Mouse (Mus musculus): ENCODE data around the gene H2al1h. TPM values are rescaled to one million over a fixed set of nuclear protein-coding genes. Genes with fewer than 3 reads are reported as not detected.
"Not testable (repeated sequence)": the region's sequence is repeated elsewhere in the genome, so short reads cannot be mapped to it uniquely, and the experiment has no call there.

Gene H2al1h
- polyA plus RNA-seq (2012; rRNA removed): not detected in 2 replicates

GRCm38 (mm10) chrX:11321192-11321591 is at the start of gene H2al1h:
Gene H2al1h (plus strand): TSS chrX:11321492.
- WGBS: no CpG with 5 or more reads among the region's 6 CpGs
- DNase-seq; H3K27me3 ChIP-seq (ENCODE audit: control insufficient read depth, insufficient read depth, low read length): not testable (repeated sequence)

DNA sequence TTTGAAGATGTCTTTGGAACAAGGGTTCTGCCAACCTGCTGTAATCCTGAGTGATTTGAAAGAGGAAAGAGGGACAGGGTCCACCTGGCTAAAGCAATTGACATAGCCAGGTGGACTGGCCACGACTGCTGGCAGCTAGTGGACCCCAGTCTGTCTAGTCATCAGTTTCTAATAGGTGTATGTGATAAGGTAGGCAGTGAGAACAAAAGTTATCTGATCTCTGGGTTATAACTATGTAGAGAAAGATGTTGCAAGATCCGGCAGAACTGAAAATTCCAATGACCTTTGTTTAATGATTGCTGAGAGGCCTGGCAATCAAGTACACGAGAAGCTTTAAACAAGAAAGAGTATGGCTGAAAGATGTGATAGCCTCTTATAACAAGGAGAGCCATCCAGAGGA is 48.1 kb upstream of the H2al1h start:
- Histone ChIP-seq H3K4me1 (ENCODE audit: control insufficient read depth, insufficient read depth, low read length) (no peaks in the 10 kb centered on the region), H3K27me3 (ENCODE audit: control insufficient read depth, insufficient read depth, low read length) (no peaks in the 10 kb centered on the region), H3K4me3 (replicated peaks; ENCODE audit: insufficient read depth, low read depth, low read length) (no peak overlapping the region), H3K27ac (ENCODE audit: insufficient read depth, low read length) (no peak overlapping the region)
- 85% methylated on average over 3 of the region's 3 CpGs for WGBS
- DNase-seq: no peak
- TF ChIP-seq CTCF (IDR thresholded peaks at IDR 0.05; ENCODE audit: borderline replicate concordance, insufficient read depth, low read depth, low read length) (no peak), POLR2A (IDR thresholded peaks at IDR 0.05; ENCODE audit: borderline replicate concordance, insufficient read depth, low read length) (no peak)

More at GRCm38 (mm10) chrX:11321192-11321591, at the start of gene H2al1h:
- not testable (repeated sequence) for H3K27ac ChIP-seq (ENCODE audit: insufficient read depth, low read length); H3K4me1 ChIP-seq (ENCODE audit: control insufficient read depth, insufficient read depth, low read length); H3K4me3 ChIP-seq (replicated peaks; ENCODE audit: insufficient read depth, low read depth, low read length)

- TF ChIP-seq POLR2A (IDR thresholded peaks at IDR 0.05; ENCODE audit: borderline replicate concordance, insufficient read depth, low read length): no peak
- no peak for TF ChIP-seq CTCF (IDR thresholded peaks at IDR 0.05; ENCODE audit: borderline replicate concordance, insufficient read depth, low read depth, low read length)
- Histone ChIP-seq H3K4me1 (ENCODE audit: control insufficient read depth, insufficient read depth, low read length) (no peaks in the 10 kb centered on the region), H3K27ac (ENCODE audit: insufficient read depth, low read length) (no peak overlapping the region), H3K4me3 (replicated peaks; ENCODE audit: insufficient read depth, low read depth, low read length) (no peak overlapping the region), H3K27me3 (ENCODE audit: control insufficient read depth, insufficient read depth, low read length) (no peaks in the 10 kb centered on the region)
- WGBS: 68% methylated on average over 6 of the region's 6 CpGs
- DNase-seq: no peak
Measured at GRCm38 (mm10) chrX:11277083-11277482, 44.2 kb upstream of the H2al1h start.

GRCm38 (mm10) chrX:11280741-11281140 is 40.6 kb upstream of the H2al1h start:
- Histone ChIP-seq H3K27ac (ENCODE audit: insufficient read depth, low read length) (no peak overlapping the region), H3K27me3 (ENCODE audit: control insufficient read depth, insufficient read depth, low read length) (no peaks in the 10 kb centered on the region), H3K4me1 (ENCODE audit: control insufficient read depth, insufficient read depth, low read length) (no peaks in the 10 kb centered on the region), H3K4me3 (replicated peaks; ENCODE audit: insufficient read depth, low read depth, low read length) (no peak overlapping the region)
- no peak for DNase-seq
- WGBS: 27% methylated on average over 2 of the region's 2 CpGs
- TF ChIP-seq POLR2A (IDR thresholded peaks at IDR 0.05; ENCODE audit: borderline replicate concordance, insufficient read depth, low read length) (no peak), CTCF (IDR thresholded peaks at IDR 0.05; ENCODE audit: borderline replicate concordance, insufficient read depth, low read depth, low read length) (no peak)

GRCm38 (mm10) chrX:11288306-11288882 is 32.9 kb upstream of the H2al1h start:
- 68% methylated on average over 14 of the region's 14 CpGs for WGBS
- no peak overlapping the region for H3K4me3 ChIP-seq (replicated peaks; ENCODE audit: insufficient read depth, low read depth, low read length)
- no peaks in the 10 kb centered on the region for H3K4me1 ChIP-seq (ENCODE audit: control insufficient read depth, insufficient read depth, low read length)
- TF ChIP-seq CTCF (IDR thresholded peaks at IDR 0.05; ENCODE audit: borderline replicate concordance, insufficient read depth, low read depth, low read length) (no peak), POLR2A (IDR thresholded peaks at IDR 0.05; ENCODE audit: borderline replicate concordance, insufficient read depth, low read length) (no peak)
- no peak for DNase-seq
- H3K27ac ChIP-seq (ENCODE audit: insufficient read depth, low read length): no peak overlapping the region
- no peaks in the 10 kb centered on the region for H3K27me3 ChIP-seq (ENCODE audit: control insufficient read depth, insufficient read depth, low read length)

- H3K4me1 ChIP-seq (ENCODE audit: control insufficient read depth, insufficient read depth, low read length): no peaks in the 10 kb centered on the region
- no peak overlapping the region for H3K4me3 ChIP-seq (replicated peaks; ENCODE audit: insufficient read depth, low read depth, low read length)
- no peak overlapping the region for H3K27ac ChIP-seq (ENCODE audit: insufficient read depth, low read length)
- no peaks in the 10 kb centered on the region for H3K27me3 ChIP-seq (ENCODE audit: control insufficient read depth, insufficient read depth, low read length)
- WGBS: 81% methylated on average over 4 of the region's 4 CpGs
- DNase-seq: no peak
- TF ChIP-seq CTCF (IDR thresholded peaks at IDR 0.05; ENCODE audit: borderline replicate concordance, insufficient read depth, low read depth, low read length) (no peak), POLR2A (IDR thresholded peaks at IDR 0.05; ENCODE audit: borderline replicate concordance, insufficient read depth, low read length) (no peak)
Measured at GRCm38 (mm10) chrX:11289244-11289643, 32.0 kb upstream of the H2al1h start.

DNA sequence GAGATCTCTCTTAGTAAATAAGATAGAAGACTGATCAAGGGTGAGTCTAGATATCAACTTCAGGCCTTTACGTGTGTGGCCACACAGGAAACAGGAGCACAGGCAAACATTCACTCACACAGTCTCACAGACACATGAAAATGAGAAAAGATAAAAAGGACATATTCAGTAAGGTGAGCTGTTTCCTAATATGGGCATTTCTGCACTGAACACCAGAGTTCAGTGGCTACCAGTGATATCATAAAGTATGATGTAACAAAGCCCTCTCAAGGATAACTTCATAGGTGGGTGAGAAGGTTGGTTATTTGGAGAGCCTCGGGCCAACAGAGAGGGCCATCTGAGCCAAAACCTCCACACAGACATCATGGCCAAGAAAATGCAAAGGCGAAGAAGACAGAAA is 22.3 kb upstream of the H2al1h start, which contains the start of gene H2al1a:
Gene H2al1a, plus strand, starts transcription at position 301 of the 400 bp plus-strand sequence.
- H3K27me3 ChIP-seq (ENCODE audit: control insufficient read depth, insufficient read depth, low read length); H3K4me1 ChIP-seq (ENCODE audit: control insufficient read depth, insufficient read depth, low read length); H3K27ac ChIP-seq (ENCODE audit: insufficient read depth, low read length); H3K4me3 ChIP-seq (replicated peaks; ENCODE audit: insufficient read depth, low read depth, low read length); DNase-seq: not testable (repeated sequence)
- WGBS: no CpG with 5 or more reads among the region's 3 CpGs

GRCm38 (mm10) chrX:11302132-11302531 is 19.2 kb upstream of the H2al1h start, which contains the start of gene H2al1b:
Gene H2al1b (plus strand): TSS chrX:11302432.
- DNase-seq; H3K4me1 ChIP-seq (ENCODE audit: control insufficient read depth, insufficient read depth, low read length); H3K27ac ChIP-seq (ENCODE audit: insufficient read depth, low read length); H3K4me3 ChIP-seq (replicated peaks; ENCODE audit: insufficient read depth, low read depth, low read length); H3K27me3 ChIP-seq (ENCODE audit: control insufficient read depth, insufficient read depth, low read length): not testable (repeated sequence)
- WGBS: 100% methylated on average over 1 of the region's 3 CpGs

DNA sequence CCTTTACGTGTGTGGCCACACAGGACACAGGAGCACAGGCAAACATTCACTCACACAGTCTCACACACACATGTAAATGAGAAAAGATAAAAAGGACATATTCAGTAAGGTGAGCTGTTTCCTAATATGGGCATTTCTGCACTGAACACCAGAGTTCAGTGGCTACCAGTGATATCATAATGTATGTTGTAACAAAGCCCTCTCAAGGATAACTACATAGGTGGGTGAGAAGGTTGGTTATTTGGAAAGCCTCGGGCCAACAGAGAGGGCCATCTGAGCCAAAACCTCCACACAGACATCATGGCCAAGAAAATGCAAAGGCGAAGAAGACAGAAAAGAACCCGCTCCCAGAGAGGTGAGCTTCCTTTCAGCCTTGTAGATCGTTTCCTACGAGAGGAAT is 15.9 kb upstream of the H2al1h start, which contains the start of gene H2al1c:
Gene H2al1c, plus strand, starts transcription at position 301 of the 400 bp plus-strand sequence.
- WGBS: 93% methylated on average over 2 of the region's 6 CpGs
- H3K27me3 ChIP-seq (ENCODE audit: control insufficient read depth, insufficient read depth, low read length); H3K4me3 ChIP-seq (replicated peaks; ENCODE audit: insufficient read depth, low read depth, low read length); H3K27ac ChIP-seq (ENCODE audit: insufficient read depth, low read length); H3K4me1 ChIP-seq (ENCODE audit: control insufficient read depth, insufficient read depth, low read length); DNase-seq: not testable (repeated sequence)

DNA sequence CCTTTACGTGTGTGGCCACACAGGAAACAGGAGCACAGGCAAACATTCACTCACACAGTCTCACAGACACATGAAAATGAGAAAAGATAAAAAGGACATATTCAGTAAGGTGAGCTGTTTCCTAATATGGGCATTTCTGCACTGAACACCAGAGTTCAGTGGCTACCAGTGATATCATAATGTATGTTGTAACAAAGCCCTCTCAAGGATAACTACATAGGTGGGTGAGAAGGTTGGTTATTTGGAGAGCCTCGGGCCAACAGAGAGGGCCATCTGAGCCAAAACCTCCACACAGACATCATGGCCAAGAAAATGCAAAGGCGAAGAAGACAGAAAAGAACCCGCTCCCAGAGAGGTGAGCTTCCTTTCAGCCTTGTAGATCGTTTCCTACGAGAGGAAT is 12.8 kb upstream of the H2al1h start, which contains the start of gene H2al1d:
Gene H2al1d, plus strand, starts transcription at position 301 of the 400 bp plus-strand sequence.
- not testable (repeated sequence) for H3K27ac ChIP-seq (ENCODE audit: insufficient read depth, low read length)
- WGBS: no CpG with 5 or more reads among the region's 6 CpGs

GRCm38 (mm10) chrX:11311634-11312033 is 9.7 kb upstream of the H2al1h start, which contains the start of gene H2al1e:
Gene H2al1e (plus strand): TSS chrX:11311934.
- not testable (repeated sequence) for DNase-seq; H3K4me1 ChIP-seq (ENCODE audit: control insufficient read depth, insufficient read depth, low read length); H3K27ac ChIP-seq (ENCODE audit: insufficient read depth, low read length); H3K4me3 ChIP-seq (replicated peaks; ENCODE audit: insufficient read depth, low read depth, low read length); H3K27me3 ChIP-seq (ENCODE audit: control insufficient read depth, insufficient read depth, low read length)
- no CpG with 5 or more reads among the region's 3 CpGs for WGBS

More for the DNA sequence above, 12.8 kb upstream of the H2al1h start, which contains the start of gene H2al1d:
- not testable (repeated sequence) for DNase-seq; H3K27me3 ChIP-seq (ENCODE audit: control insufficient read depth, insufficient read depth, low read length); H3K4me1 ChIP-seq (ENCODE audit: control insufficient read depth, insufficient read depth, low read length); H3K4me3 ChIP-seq (replicated peaks; ENCODE audit: insufficient read depth, low read depth, low read length)

DNA sequence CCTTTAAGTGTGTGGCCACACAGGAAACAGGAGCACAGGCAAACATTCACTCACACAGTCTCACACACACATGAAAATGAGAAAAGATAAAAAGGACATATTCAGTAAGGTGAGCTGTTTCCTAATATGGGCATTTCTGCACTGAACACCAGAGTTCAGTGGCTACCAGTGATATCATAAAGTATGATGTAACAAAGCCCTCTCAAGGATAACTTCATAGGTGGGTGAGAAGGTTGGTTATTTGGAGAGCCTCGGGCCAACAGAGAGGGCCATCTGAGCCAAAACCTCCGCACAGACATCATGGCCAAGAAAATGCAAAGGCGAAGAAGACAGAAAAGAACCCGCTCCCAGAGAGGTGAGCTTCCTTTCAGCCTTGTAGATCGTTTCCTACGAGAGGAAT is 6.4 kb upstream of the H2al1h start, which contains the start of gene H2al1f:
Gene H2al1f, plus strand, starts transcription at position 301 of the 400 bp plus-strand sequence.
- DNase-seq; H3K27ac ChIP-seq (ENCODE audit: insufficient read depth, low read length); H3K4me3 ChIP-seq (replicated peaks; ENCODE audit: insufficient read depth, low read depth, low read length); H3K4me1 ChIP-seq (ENCODE audit: control insufficient read depth, insufficient read depth, low read length); H3K27me3 ChIP-seq (ENCODE audit: control insufficient read depth, insufficient read depth, low read length): not testable (repeated sequence)
- WGBS: no CpG with 5 or more reads among the region's 6 CpGs
